Mouse (Mus musculus) MEL (cell line): Measurements from ENCODE around the gene Slc35e3. TPM values are rescaled to one million over a fixed set of nuclear protein-coding genes. Genes with fewer than 3 reads are reported as not detected.

ENCODE experiments used
- DNase-seq: peaks from one replicate; pipeline ENCODE4 v3.0.0; 2011; ENCODE audit warnings: low read depth, low spot score
- H3K27ac ChIP-seq: 2 replicates; pipeline ENCODE4 v1.5.1; 2012; ENCODE audit warnings: low read depth, mild to moderate bottlenecking, control low read depth, low read length, moderate library complexity; ENCODE audit not compliant: control insufficient read depth
- H3K27me3 ChIP-seq, 2 experiments: fragments of 150-350 bp in 1 of 2; sonication (generic) in 1 of 2; 2 replicates each; pipeline ENCODE4 v1.6.1; 2012; ENCODE audit warnings: low read length in 2 of 2, mild to moderate bottlenecking in 2 of 2, improper control_type of control experiment in 1 of 2, moderate library complexity in 1 of 2; ENCODE audit not compliant: insufficient read depth in 2 of 2, control insufficient read depth in 1 of 2
- H3K36me3 ChIP-seq, 2 experiments: 2 replicates each; pipeline ENCODE4 v1.6.1; 2012 to 2014; ENCODE audit warnings: low read length in 2 of 2, improper control_type of control experiment in 1 of 2, inconsistent platforms in 1 of 2, mild to moderate bottlenecking in 1 of 2; ENCODE audit not compliant: insufficient read depth in 2 of 2, control insufficient read depth in 1 of 2
- H3K4me1 ChIP-seq, 2 experiments: fragments of 150-350 bp in 1 of 2; sonication (generic) in 1 of 2; 2 replicates each; pipeline ENCODE4 v1.6.1; 2012; ENCODE audit warnings: low read length in 2 of 2, improper control_type of control experiment in 1 of 2, mild to moderate bottlenecking in 1 of 2; ENCODE audit not compliant: insufficient read depth in 2 of 2, control insufficient read depth in 1 of 2
- H3K4me3 ChIP-seq, 2 experiments: fragments of 150-350 bp in 1 of 2; sonication (generic) in 1 of 2; 2 replicates each; pipeline ENCODE4 v1.5.1; 2012; ENCODE audit warnings: low read depth in 2 of 2, low read length in 2 of 2, mild to moderate bottlenecking in 2 of 2, moderate library complexity in 2 of 2, control low read depth in 1 of 2, improper control_type of control experiment in 1 of 2; ENCODE audit not compliant: control insufficient read depth in 1 of 2, insufficient read depth in 1 of 2
- H3K79me2 ChIP-seq: 2 replicates; pipeline ENCODE4 v1.6.1; 2012; ENCODE audit warnings: mild to moderate bottlenecking, low read length, moderate library complexity; ENCODE audit not compliant: control insufficient read depth, poor library complexity, insufficient read depth
- H3K9ac ChIP-seq: 2 replicates; pipeline ENCODE4 v1.6.1; 2012; ENCODE audit warnings: low read depth, mild to moderate bottlenecking, control low read depth, low read length, moderate library complexity; ENCODE audit not compliant: control insufficient read depth, poor library complexity, severe bottlenecking
- H3K9me3 ChIP-seq: fragments of 150-350 bp; sonication (generic); replicated peaks from 2 replicates; pipeline ENCODE4 v1.6.1; 2012; ENCODE audit warnings: mild to moderate bottlenecking, low read length, improper control_type of control experiment, moderate library complexity; ENCODE audit not compliant: insufficient read depth
- BHLHE40 ChIP-seq: IDR thresholded peaks from 2 replicates; pipeline ENCODE4 v1.6.1; 2012; ENCODE audit warnings: low read depth, mild to moderate bottlenecking, inconsistent platforms, low read length, improper control_type of control experiment, borderline replicate concordance
- CTCF ChIP-seq, 3 experiments: IDR thresholded peaks in 2 of 3; conservative IDR thresholded peaks in 1 of 3; 2 replicates each; pipeline ENCODE4 v1.5.1; 2011 to 2012; ENCODE audit warnings: low read length in 3 of 3, low read depth in 2 of 3, mild to moderate bottlenecking in 2 of 3, improper control_type of control experiment in 1 of 3, inconsistent platforms in 1 of 3, mixed read lengths in 1 of 3, moderate library complexity in 1 of 3; ENCODE audit not compliant: control insufficient read depth in 1 of 3, insufficient read depth in 1 of 3, poor library complexity in 1 of 3, severe bottlenecking in 1 of 3
- ELF1 ChIP-seq: IDR thresholded peaks from 2 replicates; pipeline ENCODE4 v1.6.1; 2014; ENCODE audit warnings: low read depth, mild to moderate bottlenecking, inconsistent platforms, low read length, improper control_type of control experiment, moderate library complexity
- ETS1 ChIP-seq: IDR thresholded peaks from 2 replicates; pipeline ENCODE4 v1.6.1; 2012; ENCODE audit warnings: low read depth, mild to moderate bottlenecking, inconsistent platforms, low read length, improper control_type of control experiment, moderate library complexity
- GABPA ChIP-seq: IDR thresholded peaks from 2 replicates; pipeline ENCODE4 v1.6.1; 2012; ENCODE audit warnings: low read depth, mild to moderate bottlenecking, inconsistent platforms, low read length, improper control_type of control experiment, moderate library complexity
- GATA1 ChIP-seq: IDR thresholded peaks from 2 replicates; pipeline ENCODE4 v1.6.1; 2011; ENCODE audit warnings: low read depth, low read length, improper control_type of control experiment
- HCFC1 ChIP-seq: IDR thresholded peaks from 2 replicates; pipeline ENCODE4 v1.6.1; 2012; ENCODE audit warnings: low read depth, mild to moderate bottlenecking, inconsistent platforms, low read length, improper control_type of control experiment, moderate library complexity
- MAFK ChIP-seq: IDR thresholded peaks from 2 replicates; pipeline ENCODE4 v1.6.1; 2011; ENCODE audit warnings: low read depth, mild to moderate bottlenecking, low read length, improper control_type of control experiment, borderline replicate concordance
- MYC ChIP-seq: IDR thresholded peaks from 2 replicates; pipeline ENCODE4 v1.6.1; 2011; ENCODE audit warnings: low read depth, mild to moderate bottlenecking, low read length, improper control_type of control experiment, moderate library complexity
- NRF1 ChIP-seq: IDR thresholded peaks from 2 replicates; pipeline ENCODE4 v1.6.1; 2014; ENCODE audit warnings: low read depth, mild to moderate bottlenecking, inconsistent platforms, low read length, improper control_type of control experiment, moderate library complexity; ENCODE audit not compliant: poor library complexity, insufficient read depth, severe bottlenecking
- POLR2AphosphoS2 ChIP-seq: IDR thresholded peaks from 2 replicates; pipeline ENCODE4 v1.6.1; 2011; ENCODE audit warnings: low read length, improper control_type of control experiment
- SIN3A ChIP-seq: IDR thresholded peaks from 2 replicates; pipeline ENCODE4 v1.6.1; 2012; ENCODE audit warnings: low read length, improper control_type of control experiment, inconsistent platforms
- TAL1 ChIP-seq: IDR thresholded peaks from 2 replicates; pipeline ENCODE4 v1.6.1; 2012; ENCODE audit warnings: mild to moderate bottlenecking, inconsistent platforms, low read length, moderate library complexity, mixed read lengths
- TBP ChIP-seq: IDR thresholded peaks from 2 replicates; pipeline ENCODE4 v1.8.0; 2011; ENCODE audit warnings: low read depth, low read length, improper control_type of control experiment
- TCF12 ChIP-seq: IDR thresholded peaks from 2 replicates; pipeline ENCODE4 v1.6.1; 2014; ENCODE audit warnings: low read depth, mild to moderate bottlenecking, inconsistent platforms, low read length, improper control_type of control experiment, moderate library complexity
- UBTF ChIP-seq: IDR thresholded peaks from 2 replicates; pipeline ENCODE4 v1.6.1; 2012; ENCODE audit warnings: low read depth, mild to moderate bottlenecking, inconsistent platforms, low read length, improper control_type of control experiment, moderate library complexity, borderline replicate concordance; ENCODE audit not compliant: insufficient read depth
- USF1 ChIP-seq: IDR thresholded peaks from 2 replicates; pipeline ENCODE4 v1.6.1; 2014; ENCODE audit warnings: low read depth, mild to moderate bottlenecking, inconsistent platforms, low read length, improper control_type of control experiment, moderate library complexity
- USF2 ChIP-seq, 2 experiments: IDR thresholded peaks; 2 replicates each; pipeline ENCODE4 v1.6.1; 2011 to 2012; ENCODE audit warnings: improper control_type of control experiment in 2 of 2, low read length in 2 of 2, borderline replicate concordance in 1 of 2, inconsistent platforms in 1 of 2, low read depth in 1 of 2, mild to moderate bottlenecking in 1 of 2; ENCODE audit not compliant: insufficient read depth in 1 of 2
- ZC3H11A ChIP-seq: IDR thresholded peaks from 2 replicates; pipeline ENCODE4 v1.6.1; 2012; ENCODE audit warnings: low read depth, mild to moderate bottlenecking, inconsistent platforms, low read length, improper control_type of control experiment
- ZMIZ1 ChIP-seq: IDR thresholded peaks from 2 replicates; pipeline ENCODE4 v1.6.1; 2012; ENCODE audit warnings: low read depth, mild to moderate bottlenecking, inconsistent platforms, low read length, improper control_type of control experiment, moderate library complexity
- polyA plus RNA-seq, 2 experiments: library from polyadenylated mRNA; stranded (reverse) in 1 of 2; unstranded in 1 of 2; fragments of >175 nt in 1 of 2; fragments of >200 nt in 1 of 2; gene quantifications; 2 replicates each; pipeline versions ENCODE4 v1.2.1 to v1.2.4; 2012; ENCODE audit warnings: low replicate concordance in 2 of 2, low read depth in 1 of 2; ENCODE audit not compliant: insufficient read length in 2 of 2, insufficient read depth in 1 of 2, missing spikeins in 1 of 2
- total RNA-seq: library from RNA; depleted of rRNA; stranded (reverse); fragments of 300-350 nt; gene quantifications from 2 replicates; pipeline ENCODE4 v1.2.3, GENCODE M21; 2012

Gene Slc35e3
- total and polyA plus RNA-seq, 3 experiments = 3.7 to 7.4 TPM; not detected in 1

DNA sequence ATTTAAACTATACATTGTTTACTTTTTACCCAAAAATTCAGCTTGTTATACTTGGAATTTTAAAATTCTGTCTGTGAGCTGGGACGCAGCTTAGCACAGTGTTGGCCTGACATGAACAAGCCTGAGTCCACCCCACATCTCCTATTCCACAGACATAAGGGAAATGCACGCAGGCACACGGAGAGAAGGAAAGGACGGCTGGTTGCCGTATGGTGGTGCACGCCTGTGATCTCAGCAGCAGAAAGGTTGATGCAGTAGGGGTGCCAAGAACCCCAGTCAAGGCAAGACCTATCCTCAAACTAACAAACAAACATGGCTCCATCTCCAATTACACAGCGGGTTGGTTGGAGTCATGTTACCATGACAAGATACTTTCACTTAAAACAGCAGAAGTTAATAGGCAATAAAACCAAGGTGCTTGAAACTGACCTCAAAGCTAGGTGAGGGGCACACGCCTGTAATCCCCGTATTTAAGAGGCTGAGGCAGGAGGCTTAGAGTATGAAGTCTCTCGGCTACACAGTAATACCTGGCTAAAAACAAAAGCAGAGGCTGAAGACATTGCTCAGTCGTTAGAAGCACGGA lies 32.3 kb upstream of the Slc35e3 start:
- peaks cover 0 to 47% of the 10 kb centered on the region in 2 experiments; a peak in 2 of 4 replicates for H3K36me3 ChIP-seq
- TF ChIP-seq ZMIZ1 (no peak), ZC3H11A (no peak), SIN3A (no peak), HCFC1 (no peak), TAL1 (no peak), MYC (no peak), GATA1 (no peak), ELF1 (no peak)
- no peaks in the 10 kb centered on the region; a peak in 1 of 4 replicates for H3K4me1 ChIP-seq
- H3K79me2 ChIP-seq = no peaks in the 10 kb centered on the region
- no peak for DNase-seq
- no peak overlapping the region for H3K27ac ChIP-seq
- no peaks in the 10 kb centered on the region for H3K27me3 ChIP-seq
- H3K9ac ChIP-seq = no peak overlapping the region
- H3K4me3 ChIP-seq = no peak overlapping the region
- H3K9me3 ChIP-seq = no peaks in the 10 kb centered on the region

DNA sequence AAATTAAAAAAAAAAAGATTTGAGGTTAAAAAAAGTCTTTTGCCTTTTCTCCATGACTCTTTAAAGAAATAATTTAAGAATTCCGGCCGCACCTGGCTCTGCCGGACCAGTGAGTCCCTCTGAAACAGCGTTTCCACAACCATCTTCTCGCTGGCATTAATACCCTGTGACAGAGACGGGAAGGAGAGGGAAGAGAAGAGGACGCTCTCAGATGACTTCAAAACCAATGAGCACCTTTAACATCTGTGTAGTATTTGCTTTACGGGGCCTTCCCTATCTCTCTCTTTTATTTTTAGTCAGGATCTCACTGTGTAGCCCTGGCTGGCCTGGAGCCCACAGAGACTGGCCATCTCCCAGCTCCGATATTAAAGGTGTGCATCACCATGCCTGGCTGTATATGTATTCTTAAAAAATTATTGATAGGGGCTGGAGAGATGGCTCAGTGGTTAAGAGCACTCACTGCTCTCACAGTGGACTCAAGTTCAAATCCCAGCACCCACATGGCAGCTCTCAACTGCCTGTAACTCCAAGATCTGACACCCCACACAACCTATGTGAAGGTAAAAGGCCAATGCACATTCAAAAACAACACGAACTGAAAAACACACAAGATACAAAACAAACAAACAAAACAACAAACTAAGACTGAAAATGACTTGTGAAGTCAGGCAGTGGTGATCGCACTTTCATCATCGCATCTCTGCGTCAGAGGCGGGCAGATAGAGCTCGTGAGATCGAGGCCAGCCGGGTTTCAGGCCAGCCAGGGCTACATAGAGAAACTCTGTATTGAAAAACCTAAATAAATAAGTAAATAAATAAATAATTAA lies 31.5 kb upstream of the Slc35e3 start:
- Histone ChIP-seq H3K36me3 (peaks cover 0 to 44% of the 10 kb centered on the region in 2 experiments; a peak in 2 of 4 replicates), H3K4me1 (no peaks in the 10 kb centered on the region; a peak in 1 of 4 replicates), H3K4me3 (no peak overlapping the region), H3K79me2 (no peaks in the 10 kb centered on the region), H3K9ac (no peak overlapping the region), H3K27me3 (no peaks in the 10 kb centered on the region), H3K27ac (no peak overlapping the region), H3K9me3 (no peaks in the 10 kb centered on the region)
- DNase-seq = no peak
- TF ChIP-seq POLR2AphosphoS2 (no peak), HCFC1 (no peak), CTCF (IDR thresholded peaks at IDR 0.05 in 2 of 3, conservative IDR thresholded peaks at IDR 0.05 in 1 of 3; ENCODE audit: control insufficient read depth in 1 of 3, insufficient read depth in 1 of 3, low read depth in 2 of 3, low read length in 3 of 3, poor library complexity in 1 of 3, severe bottlenecking in 1 of 3) (no peak), USF2 (IDR thresholded peaks at IDR 0.05; ENCODE audit: borderline replicate concordance in 1 of 2, insufficient read depth in 1 of 2, low read depth in 1 of 2, low read length in 2 of 2) (no peak)

- TF ChIP-seq ELF1 (no peak), TAL1 (no peak), HCFC1 (no peak), ETS1 (no peak), GABPA (no peak), GATA1 (no peak), USF2 (IDR thresholded peaks at IDR 0.05; ENCODE audit: borderline replicate concordance in 1 of 2, insufficient read depth in 1 of 2, low read depth in 1 of 2, low read length in 2 of 2) (no peak), NRF1 (no peak), UBTF (no peak), MAFK (no peak), TCF12 (no peak), USF1 (no peak), BHLHE40 (no peak), TBP (no peak)
- TF ChIP-seq, all 39 proteins: peak for 0
- DNase-seq = no peak
Observed at GRCm38 (mm10) chr10:117777103-117777470, 30.9 kb upstream of the Slc35e3 start.

More at GRCm38 (mm10) chr10:117777103-117777470, 30.9 kb upstream of the Slc35e3 start:
- no peaks in the 10 kb centered on the region for H3K27me3 ChIP-seq
- H3K79me2 ChIP-seq = no peaks in the 10 kb centered on the region
- no peak overlapping the region for H3K4me3 ChIP-seq
- H3K36me3 ChIP-seq = peaks cover 0 to 43% of the 10 kb centered on the region in 2 experiments; a peak in 2 of 4 replicates
- no peak overlapping the region for H3K27ac ChIP-seq
- no peaks in the 10 kb centered on the region for H3K9me3 ChIP-seq
- H3K9ac ChIP-seq = no peak overlapping the region
- no peaks in the 10 kb centered on the region; a peak in 1 of 4 replicates for H3K4me1 ChIP-seq
